Mouse (Mus musculus) inflammation-experienced regulatory T-cells, adult 6 months (primary cell): Measurements from ENCODE around the gene Cerk. TPM values are rescaled to one million over a fixed set of nuclear protein-coding genes. Genes with fewer than 3 reads are reported as not detected.
"Not testable (repeated sequence)": the region's sequence is repeated elsewhere in the genome, so short reads cannot be mapped to it uniquely, and the experiment has no call there.

ENCODE experiments used
- ATAC-seq: one replicate; pipeline ENCODE4 v1.8.0; 2017
- polyA plus RNA-seq, 3 experiments: library from polyadenylated mRNA; unstranded; fragments of 100-300 nt; shearing (Covaris generic); gene quantifications; one replicate each; pipeline ENCODE4 v1.2.1; 2017

Gene Cerk
- polyA plus RNA-seq, 3 experiments from 2014 or later, result 2.3 to 6.6 (median 5.9) TPM

- no peak for ATAC-seq
These were observed 75.4 kb downstream of the Cerk start for GRCm38 (mm10) chr15:86110361-86111103.

GRCm38 (mm10) chr15:86109650-86110211 is 76.2 kb downstream of the Cerk start:
- no peak for ATAC-seq

- ATAC-seq, result no peak
These were observed 76.7 kb downstream of the Cerk start for GRCm38 (mm10) chr15:86109245-86109644.

- no peak for ATAC-seq
These were observed 78.0 kb downstream of the Cerk start for GRCm38 (mm10) chr15:86107831-86108471.

- no peak for ATAC-seq
These were observed 80.2 kb downstream of the Cerk start for GRCm38 (mm10) chr15:86105751-86106150.

GRCm38 (mm10) chr15:86105345-86105697 is 80.6 kb downstream of the Cerk start:
- no peak for ATAC-seq

GRCm38 (mm10) chr15:86104401-86105344 is 81.3 kb downstream of the Cerk start:
- no peak for ATAC-seq

GRCm38 (mm10) chr15:86102308-86102707 is 83.6 kb downstream of the Cerk start:
- ATAC-seq, result no peak

- ATAC-seq, result no peak
These were observed 84.4 kb downstream of the Cerk start for GRCm38 (mm10) chr15:86101585-86101984.

- ATAC-seq, result no peak
These were observed 88.1 kb downstream of the Cerk start for GRCm38 (mm10) chr15:86097871-86098270.

GRCm38 (mm10) chr15:86096604-86097020 is 89.3 kb downstream of the Cerk start:
- not testable (repeated sequence) for ATAC-seq

- no peak for ATAC-seq
These were observed 90.0 kb downstream of the Cerk start for GRCm38 (mm10) chr15:86095722-86096603.

GRCm38 (mm10) chr15:86094324-86095121 is 91.4 kb downstream of the Cerk start:
- peak; percentile 94 for ATAC-seq

- ATAC-seq, result no peak
These were observed 92.7 kb downstream of the Cerk start for GRCm38 (mm10) chr15:86093236-86093635.

GRCm38 (mm10) chr15:86091998-86092670 is 93.8 kb downstream of the Cerk start:
- ATAC-seq, result no peak

- ATAC-seq, result no peak
These were observed 94.5 kb downstream of the Cerk start for GRCm38 (mm10) chr15:86091201-86091997.

- no peak for ATAC-seq
These were observed 95.4 kb downstream of the Cerk start for GRCm38 (mm10) chr15:86090578-86090977.

GRCm38 (mm10) chr15:86089991-86090529 is 95.9 kb downstream of the Cerk start:
- no peak for ATAC-seq
